Mouse (Mus musculus) liver, adult 2 months (tissue): ENCODE results near the gene Rcor1. TPM values are rescaled to one million over a fixed set of nuclear protein-coding genes. Genes with fewer than 3 reads are reported as not detected.
A peak's percentile ranks its signal among the peaks of the same experiment; 100 is the strongest.

Experiments
- DNase-seq: peaks from one replicate; pipeline ENCODE4 v3.0.0-alpha.2; 2011; ENCODE audit warnings: low read depth, low spot score; ENCODE audit errors: extremely low read depth
- H3K27ac ChIP-seq: fragments of 200-500 bp; replicated peaks from 2 replicates; pipeline ENCODE4 v1.5.1; 2012; ENCODE audit warnings: low read depth, mild to moderate bottlenecking, control low read depth, inconsistent platforms, low read length; ENCODE audit not compliant: insufficient read depth
- H3K27me3 ChIP-seq: fragments of 200-500 bp; 2 replicates; pipeline ENCODE4 v1.6.1; 2012; ENCODE audit warnings: mild to moderate bottlenecking, moderate library complexity, low read length, inconsistent platforms; ENCODE audit not compliant: control insufficient read depth, insufficient read depth
- H3K36me3 ChIP-seq: fragments of 200-500 bp; 2 replicates; pipeline ENCODE4 v1.6.1; 2012; ENCODE audit warnings: low read length, inconsistent platforms; ENCODE audit not compliant: control insufficient read depth, insufficient read depth
- H3K4me1 ChIP-seq: fragments of 200-500 bp; 2 replicates; pipeline ENCODE4 v1.6.1; 2011; ENCODE audit warnings: low read length; ENCODE audit not compliant: control insufficient read depth, insufficient read depth
- H3K4me3 ChIP-seq: fragments of 200-500 bp; 2 replicates; pipeline ENCODE4 v1.5.1; 2011; ENCODE audit warnings: low read depth, mild to moderate bottlenecking, control low read depth, low read length, moderate library complexity; ENCODE audit not compliant: insufficient read depth
- H3K79me2 ChIP-seq: fragments of 200-500 bp; 2 replicates; pipeline ENCODE4 v1.6.1; 2012; ENCODE audit warnings: inconsistent platforms, mild to moderate bottlenecking, low read length, moderate library complexity; ENCODE audit not compliant: control insufficient read depth, insufficient read depth
- H3K9ac ChIP-seq: fragments of 200-500 bp; 2 replicates; pipeline ENCODE4 v1.6.1; 2012; ENCODE audit warnings: low read depth, mild to moderate bottlenecking, control low read depth, inconsistent platforms, low read length
- CTCF ChIP-seq: fragments of 200-500 bp; IDR thresholded peaks from 2 replicates; pipeline ENCODE4 v1.5.1; 2011; ENCODE audit warnings: low read depth, low read length, control low read depth
- POLR2A ChIP-seq: fragments of 200-500 bp; IDR thresholded peaks from 2 replicates; pipeline ENCODE4 v1.6.1; 2011; ENCODE audit warnings: low read length, control low read depth; ENCODE audit not compliant: insufficient read depth; ENCODE audit errors: extremely low read depth
- WGBS: fragments of 180-500 bp; shearing (Covaris S2); methylation state at CpG from one replicate; pipeline ENCODE4 v1.1.7; 2018; 5-methylcytosine and 5-hydroxymethylcytosine counted together
- polyA plus RNA-seq: library from polyadenylated mRNA; depleted of rRNA; stranded (reverse); fragments of >200 nt; gene quantifications from 2 replicates; pipeline ENCODE4 v1.2.3, GENCODE M21; 2012
- total RNA-seq: library from RNA; depleted of rRNA; stranded (reverse); fragments of >200 nt; gene quantifications from 2 replicates; pipeline ENCODE4 v1.2.3, GENCODE M21; 2014

The Rcor1 gene
- total and polyA plus RNA-seq, 2 experiments: 4.4 to 5.3 TPM

- H3K9ac ChIP-seq: no peak overlapping the region
- H3K36me3 ChIP-seq: no peaks in the 10 kb centered on the region
- no peak overlapping the region for H3K4me3 ChIP-seq
- no peak overlapping the region for H3K27ac ChIP-seq
- no peaks in the 10 kb centered on the region for H3K4me1 ChIP-seq
- no peaks in the 10 kb centered on the region for H3K79me2 ChIP-seq
- WGBS: 38% methylated on average over 12 of the region's 12 CpGs
- H3K27me3 ChIP-seq: no peaks in the 10 kb centered on the region
- TF ChIP-seq POLR2A (no peak), CTCF (peak; percentile 35; the same call in 1 of the 2 replicates)
- no peak for DNase-seq
These were observed 103.9 kb downstream of the Rcor1 start for GRCm38 (mm10) chr12:111143005-111143508.

DNA sequence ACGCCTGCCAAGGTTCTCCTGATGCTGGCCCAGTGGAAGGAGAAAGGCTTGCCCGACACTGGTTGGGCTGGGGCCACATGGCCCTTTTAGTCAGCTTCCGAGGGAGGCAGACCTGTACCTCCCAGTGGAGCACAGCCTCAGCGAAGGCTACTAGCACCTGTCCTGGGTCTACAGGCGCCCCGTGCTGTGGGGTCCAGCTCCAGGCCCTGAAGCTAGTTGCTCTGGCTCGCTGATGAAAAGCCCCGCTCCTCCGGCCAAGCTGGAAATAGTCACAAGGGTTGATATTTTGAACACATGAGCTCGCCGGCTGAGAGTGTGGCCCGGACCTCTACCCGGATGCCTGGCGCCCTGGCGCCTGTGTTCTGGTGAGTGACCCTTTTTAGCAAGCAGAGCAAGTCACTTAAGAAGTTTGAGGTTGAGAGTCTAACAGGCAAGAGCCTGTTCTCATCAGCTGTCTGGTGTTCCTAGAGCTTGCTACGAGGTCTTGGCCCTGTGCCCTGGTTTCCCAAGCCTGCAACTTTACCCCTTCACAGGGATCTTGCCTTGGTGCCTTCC lies 104.4 kb downstream of the Rcor1 start:
- H3K79me2 ChIP-seq: no peaks in the 10 kb centered on the region
- no peak overlapping the region for H3K9ac ChIP-seq
- no peaks in the 10 kb centered on the region for H3K27me3 ChIP-seq
- no peak for DNase-seq
- no peak overlapping the region for H3K4me3 ChIP-seq
- TF ChIP-seq CTCF (no peak), POLR2A (no peak)
- H3K36me3 ChIP-seq: no peaks in the 10 kb centered on the region
- no peaks in the 10 kb centered on the region for H3K4me1 ChIP-seq
- WGBS: 84% methylated on average over 16 of the region's 16 CpGs
- H3K27ac ChIP-seq: no peak overlapping the region

- no peak for DNase-seq
- Histone ChIP-seq H3K9ac (no peak overlapping the region), H3K36me3 (no peaks in the 10 kb centered on the region), H3K4me1 (no peaks in the 10 kb centered on the region), H3K4me3 (no peak overlapping the region), H3K27ac (no peak overlapping the region), H3K79me2 (no peaks in the 10 kb centered on the region), H3K27me3 (no peaks in the 10 kb centered on the region)
- TF ChIP-seq CTCF: no peak
- TF ChIP-seq POLR2A: no peak
- 91% methylated on average over 2 of the region's 2 CpGs for WGBS
These were observed 105.4 kb downstream of the Rcor1 start for GRCm38 (mm10) chr12:111144598-111144997.

GRCm38 (mm10) chr12:111145269-111145668 lies 106.1 kb downstream of the Rcor1 start:
- H3K4me3 ChIP-seq: no peak overlapping the region
- no peaks in the 10 kb centered on the region for H3K36me3 ChIP-seq
- H3K27ac ChIP-seq: no peak overlapping the region
- 62% methylated on average over 9 of the region's 9 CpGs for WGBS
- TF ChIP-seq CTCF: no peak
- no peak for TF ChIP-seq POLR2A
- H3K27me3 ChIP-seq: no peaks in the 10 kb centered on the region
- no peaks in the 10 kb centered on the region for H3K4me1 ChIP-seq
- no peaks in the 10 kb centered on the region for H3K79me2 ChIP-seq
- no peak for DNase-seq
- H3K9ac ChIP-seq: no peak overlapping the region

- Histone ChIP-seq H3K79me2 (no peaks in the 10 kb centered on the region), H3K9ac (no peak overlapping the region), H3K27ac (no peak overlapping the region), H3K4me1 (no peaks in the 10 kb centered on the region), H3K36me3 (no peaks in the 10 kb centered on the region), H3K4me3 (no peak overlapping the region), H3K27me3 (no peaks in the 10 kb centered on the region)
- 59% methylated on average over 17 of the region's 17 CpGs for WGBS
- DNase-seq: peak; percentile 15
- TF ChIP-seq CTCF: no peak
- TF ChIP-seq POLR2A: no peak
These were observed 110.5 kb downstream of the Rcor1 start for GRCm38 (mm10) chr12:111149495-111150235.

GRCm38 (mm10) chr12:111150236-111150596 lies 111.1 kb downstream of the Rcor1 start:
- peak; percentile 38 for DNase-seq
- no peak overlapping the region for H3K4me3 ChIP-seq

More at GRCm38 (mm10) chr12:111150236-111150596, 111.1 kb downstream of the Rcor1 start:
- Histone ChIP-seq H3K27me3 (no peaks in the 10 kb centered on the region), H3K9ac (no peak overlapping the region), H3K27ac (no peak overlapping the region), H3K36me3 (no peaks in the 10 kb centered on the region), H3K79me2 (no peaks in the 10 kb centered on the region), H3K4me1 (no peaks in the 10 kb centered on the region)
- 9% methylated on average over 6 of the region's 6 CpGs for WGBS
- TF ChIP-seq CTCF: no peak
- TF ChIP-seq POLR2A: no peak
